Mouse (Mus musculus) frontal cortex, adult 2 months (tissue): Measurements from ENCODE around the gene Igfbpl1. TPM values are rescaled to one million over a fixed set of nuclear protein-coding genes. Genes with fewer than 3 reads are reported as not detected.

Source experiments
- DNase-seq, 2 experiments: peaks; one replicate each; pipeline ENCODE4 v3.0.0; 2022; ENCODE audit warnings: low spot score in 1 of 2; ENCODE audit errors: extremely low spot score in 1 of 2
- polyA plus RNA-seq: library from polyadenylated mRNA; depleted of rRNA; stranded (reverse); fragments of >200 nt; gene quantifications from 2 replicates; pipeline ENCODE4 v1.2.3, GENCODE M21; 2012; rRNA removed

The Igfbpl1 gene
- polyA plus RNA-seq, result 13.1 and 13.8 TPM in 2 replicates

GRCm38 (mm10) chr4:45826275-45827040 lies at the start of gene Igfbpl1:
Gene Igfbpl1, minus strand, starts transcription at chr4:45826923.
- no peak for DNase-seq

- DNase-seq, result no peak
These were observed 45.4 kb upstream of the Igfbpl1 start for GRCm38 (mm10) chr4:45872147-45872546.

- DNase-seq, result no peak
These were observed 42.5 kb upstream of the Igfbpl1 start for GRCm38 (mm10) chr4:45869021-45869815.

GRCm38 (mm10) chr4:45867416-45867815 lies 40.7 kb upstream of the Igfbpl1 start:
- DNase-seq, result no peak

GRCm38 (mm10) chr4:45861160-45861559 lies 34.4 kb upstream of the Igfbpl1 start:
- DNase-seq, result peak in 1 of 2 experiments; percentile 5

GRCm38 (mm10) chr4:45855803-45856424 lies 29.2 kb upstream of the Igfbpl1 start:
- DNase-seq, result peak; percentile 19 to 91

- no peak for DNase-seq
These were observed 26.9 kb upstream of the Igfbpl1 start for GRCm38 (mm10) chr4:45853496-45854246.

- DNase-seq, result no peak
These were observed 24.9 kb upstream of the Igfbpl1 start for GRCm38 (mm10) chr4:45851640-45852051.

GRCm38 (mm10) chr4:45849419-45849818 lies 22.7 kb upstream of the Igfbpl1 start:
- DNase-seq, result no peak

GRCm38 (mm10) chr4:45848825-45849156 lies 22.1 kb upstream of the Igfbpl1 start:
- DNase-seq, result no peak

- no peak for DNase-seq
These were observed 21.5 kb upstream of the Igfbpl1 start, which contains the start of gene Stra6l for GRCm38 (mm10) chr4:45848109-45848824. Gene Stra6l, plus strand, starts transcription at chr4:45848664.

- DNase-seq, result no peak
These were observed 19.5 kb upstream of the Igfbpl1 start for GRCm38 (mm10) chr4:45846263-45846662.

GRCm38 (mm10) chr4:45844355-45844754 lies 17.6 kb upstream of the Igfbpl1 start:
- DNase-seq, result peak in 1 of 2 experiments; percentile 72

GRCm38 (mm10) chr4:45833461-45833860 lies 6.7 kb upstream of the Igfbpl1 start:
- DNase-seq, result no peak

GRCm38 (mm10) chr4:45831996-45832395 lies 5.3 kb upstream of the Igfbpl1 start:
- DNase-seq, result peak; percentile 56 to 62

GRCm38 (mm10) chr4:45829907-45830759 lies 3.4 kb upstream of the Igfbpl1 start:
- no peak for DNase-seq

- DNase-seq, result no peak
These were observed 1.8 kb downstream of the Igfbpl1 start for GRCm38 (mm10) chr4:45824761-45825556.
